Mouse (Mus musculus) hindbrain, postnatal 0 days (tissue): Measurements from ENCODE around the gene Zgpat. TPM values are rescaled to one million over a fixed set of nuclear protein-coding genes. Genes with fewer than 3 reads are reported as not detected.

Experiments
- ATAC-seq: fragments of 200-750 bp; cut with Nextera tagmentation; 2 replicates; pipeline ENCODE4 v1.8.0; 2017; ENCODE audit warnings: mild to moderate bottlenecking, moderate TSS enrichment, moderate library complexity
- DNase-seq: peaks from one replicate; pipeline ENCODE4 v3.0.0-alpha.2; 2015; ENCODE audit warnings: low spot score
- H3K27ac ChIP-seq: fragments of 300-500 bp; sonication (generic); 2 replicates; pipeline ENCODE4 v1.5.1; 2014; ENCODE audit warnings: mild to moderate bottlenecking
- H3K27me3 ChIP-seq: fragments of 300-500 bp; sonication (generic); 2 replicates; pipeline ENCODE4 v1.6.1; 2014; ENCODE audit warnings: low read length, mixed read lengths; ENCODE audit not compliant: insufficient read depth
- H3K36me3 ChIP-seq: fragments of 300-500 bp; sonication (generic); 2 replicates; pipeline ENCODE4 v1.6.1; 2014; ENCODE audit warnings: low read length, mixed read lengths; ENCODE audit not compliant: insufficient read depth
- H3K4me1 ChIP-seq: fragments of 300-500 bp; sonication (generic); 2 replicates; pipeline ENCODE4 v1.6.1; 2014; ENCODE audit warnings: antibody characterized with exemption, low read length, mixed read lengths; ENCODE audit not compliant: insufficient read depth
- H3K4me2 ChIP-seq: fragments of 300-500 bp; sonication (generic); 2 replicates; pipeline ENCODE4 v1.6.1; 2014; ENCODE audit warnings: low read depth, mild to moderate bottlenecking, low read length, moderate library complexity, mixed read lengths
- H3K4me3 ChIP-seq: fragments of 300-500 bp; sonication (generic); 2 replicates; pipeline ENCODE4 v1.5.1; 2014; ENCODE audit warnings: low read length
- H3K9ac ChIP-seq: fragments of 300-500 bp; sonication (generic); replicated peaks from 2 replicates; pipeline ENCODE4 v1.6.1; 2014; ENCODE audit warnings: mild to moderate bottlenecking, low read length, moderate library complexity, mixed read lengths
- H3K9me3 ChIP-seq: fragments of 300-500 bp; sonication (generic); 2 replicates; pipeline ENCODE4 v1.6.1; 2016; ENCODE audit warnings: low read length, mixed read lengths
- CTCF ChIP-seq: IDR thresholded peaks from 2 replicates; pipeline ENCODE4 v1.5.1; 2016; ENCODE audit warnings: antibody characterized with exemption, control low read depth, low read depth
- WGBS: fragments of 180-500 bp; shearing (Covaris S2); extraction: QIAGEN DNeasy Blood & Tissue Kit; methylation state at CpG from one replicate; pipeline ENCODE4 v1.1.7; 2014; 5-methylcytosine and 5-hydroxymethylcytosine counted together
- polyA plus RNA-seq: library from polyadenylated mRNA; unstranded; fragments of >200 nt; fragmentation: Nextera tagmentation; extraction: Ambion mirVana; gene quantifications from 2 replicates; pipeline ENCODE4 v1.2.1, GENCODE M21; 2015
- total RNA-seq: library from RNA; depleted of rRNA; stranded (reverse); fragments of >200 nt; gene quantifications from 2 replicates; pipeline ENCODE4 v1.2.3, GENCODE M21; 2014

The Zgpat gene
- total and polyA plus RNA-seq, 2 experiments from 2014 or later, result 37.5 to 85.3 TPM

- no peak overlapping the region for H3K4me3 ChIP-seq
- no peak overlapping the region for H3K4me2 ChIP-seq
- ATAC-seq, result no peak
- H3K27me3 ChIP-seq, result no peaks in the 10 kb centered on the region
- H3K9ac ChIP-seq, result no peak overlapping the region
- H3K27ac ChIP-seq, result no peak overlapping the region
- H3K36me3 ChIP-seq, result no peaks in the 10 kb centered on the region
- 84% methylated on average over 7 of the region's 7 CpGs for WGBS
- TF ChIP-seq CTCF, result no peak
- no peak for DNase-seq
- H3K9me3 ChIP-seq, result no peaks in the 10 kb centered on the region
- no peaks in the 10 kb centered on the region for H3K4me1 ChIP-seq
These were observed 44.9 kb downstream of the Zgpat start for GRCm38 (mm10) chr2:181409643-181410042.

- H3K36me3 ChIP-seq, result no peaks in the 10 kb centered on the region
- H3K27me3 ChIP-seq, result no peaks in the 10 kb centered on the region
- DNase-seq (peak; percentile 77), ATAC-seq (peak; percentile 74; the same call in 1 of the 2 replicates)
- no peak overlapping the region for H3K27ac ChIP-seq
- no peak overlapping the region for H3K9ac ChIP-seq
- peak; percentile 82 for TF ChIP-seq CTCF
- H3K4me2 ChIP-seq, result no peak overlapping the region
- H3K9me3 ChIP-seq, result no peaks in the 10 kb centered on the region
- 31% methylated on average over 4 of the region's 4 CpGs for WGBS
- H3K4me3 ChIP-seq, result no peak overlapping the region
- H3K4me1 ChIP-seq, result no peaks in the 10 kb centered on the region
These were observed 46.2 kb downstream of the Zgpat start for GRCm38 (mm10) chr2:181410760-181411473.

- Histone ChIP-seq H3K27ac (no peak overlapping the region), H3K4me3 (no peak overlapping the region), H3K4me1 (no peaks in the 10 kb centered on the region), H3K4me2 (no peak overlapping the region), H3K9me3 (no peaks in the 10 kb centered on the region), H3K36me3 (no peaks in the 10 kb centered on the region), H3K27me3 (no peaks in the 10 kb centered on the region), H3K9ac (no peak overlapping the region)
- TF ChIP-seq CTCF, result no peak
- 35% methylated on average over 2 of the region's 2 CpGs for WGBS
- DNase-seq (no peak), ATAC-seq (no peak)
These were observed 48.4 kb downstream of the Zgpat start for GRCm38 (mm10) chr2:181413141-181413540.

- Histone ChIP-seq H3K27me3 (no peaks in the 10 kb centered on the region), H3K4me1 (0 out of 2 replicates have a peak, but pooled peaks cover 2% of the 10 kb centered on the region), H3K9me3 (no peaks in the 10 kb centered on the region), H3K4me2 (no peak overlapping the region), H3K27ac (no peak overlapping the region), H3K4me3 (no peak overlapping the region), H3K36me3 (no peaks in the 10 kb centered on the region), H3K9ac (no peak overlapping the region)
- no peak for TF ChIP-seq CTCF
- ATAC-seq (0 out of 2 replicates have a peak, but pooled peaks have one; percentile 29), DNase-seq (peak; percentile 37)
- 39% methylated on average over 3 of the region's 3 CpGs for WGBS
These were observed 51.2 kb downstream of the Zgpat start for GRCm38 (mm10) chr2:181415945-181416344.

- TF ChIP-seq CTCF, result no peak
- ATAC-seq (no peak), DNase-seq (no peak)
- no peak overlapping the region for H3K27ac ChIP-seq
- no peaks in the 10 kb centered on the region for H3K27me3 ChIP-seq
- H3K4me1 ChIP-seq, result 0 out of 2 replicates have a peak, but pooled peaks cover 2% of the 10 kb centered on the region
- 85% methylated on average over 7 of the region's 7 CpGs for WGBS
- H3K9ac ChIP-seq, result no peak overlapping the region
- no peak overlapping the region for H3K4me3 ChIP-seq
- peaks cover 6% of the 10 kb centered on the region; the same call in 1 of the 2 replicates for H3K36me3 ChIP-seq
- no peaks in the 10 kb centered on the region for H3K9me3 ChIP-seq
- H3K4me2 ChIP-seq, result no peak overlapping the region
These were observed 54.6 kb downstream of the Zgpat start for GRCm38 (mm10) chr2:181419359-181419758.

GRCm38 (mm10) chr2:181420426-181420825, 55.7 kb downstream of the Zgpat start:
- H3K27ac ChIP-seq, result no peak overlapping the region
- no peak overlapping the region for H3K4me3 ChIP-seq
- H3K36me3 ChIP-seq, result peaks cover 6% of the 10 kb centered on the region; the same call in 1 of the 2 replicates
- 66% methylated on average over 4 of the region's 4 CpGs for WGBS
- peak; percentile 7 for DNase-seq
- H3K4me2 ChIP-seq, result no peak overlapping the region
- H3K27me3 ChIP-seq, result no peaks in the 10 kb centered on the region
- H3K9me3 ChIP-seq, result no peaks in the 10 kb centered on the region
- H3K4me1 ChIP-seq, result 0 out of 2 replicates have a peak, but pooled peaks cover 2% of the 10 kb centered on the region
- ATAC-seq, result no peak
- TF ChIP-seq CTCF, result no peak
- H3K9ac ChIP-seq, result no peak overlapping the region
